Mouse (Mus musculus): ENCODE measurements around the gene Prss40.

The Prss40 gene

DNA sequence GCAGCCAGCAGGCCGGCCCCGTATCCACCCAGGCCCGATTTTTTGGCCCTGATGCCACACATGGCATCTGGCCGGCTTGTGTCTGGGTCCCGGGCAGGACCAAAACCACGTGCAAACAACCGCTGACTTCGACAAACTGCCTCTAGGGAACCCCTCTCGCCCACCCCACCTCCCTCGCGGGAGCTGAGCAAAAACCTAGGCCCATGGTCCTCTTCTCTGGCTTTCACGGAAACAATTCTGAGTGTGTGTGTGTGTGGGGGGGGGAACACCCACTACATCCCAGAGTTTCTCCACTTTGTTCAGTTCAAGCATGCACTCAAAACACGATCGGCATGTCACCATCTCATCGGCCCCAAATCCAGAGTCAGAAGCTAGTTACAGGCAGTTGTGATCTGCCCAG, at the start of gene Prss40:
Prss40 (minus strand) TSS at position 101 of the 400 bp plus-strand sequence.
- CTCF ChIA-PET, result no interaction called here

- CTCF ChIA-PET, result interaction anchor here (1.0 kb wide), 1 partner anchor 385 kb away, joined by 3 read pairs; no protein-coding TSS in a partner anchor
Observed at GRCm38 (mm10) chr1:34602363-34602762, 41.6 kb upstream of the Prss40 start.

DNA sequence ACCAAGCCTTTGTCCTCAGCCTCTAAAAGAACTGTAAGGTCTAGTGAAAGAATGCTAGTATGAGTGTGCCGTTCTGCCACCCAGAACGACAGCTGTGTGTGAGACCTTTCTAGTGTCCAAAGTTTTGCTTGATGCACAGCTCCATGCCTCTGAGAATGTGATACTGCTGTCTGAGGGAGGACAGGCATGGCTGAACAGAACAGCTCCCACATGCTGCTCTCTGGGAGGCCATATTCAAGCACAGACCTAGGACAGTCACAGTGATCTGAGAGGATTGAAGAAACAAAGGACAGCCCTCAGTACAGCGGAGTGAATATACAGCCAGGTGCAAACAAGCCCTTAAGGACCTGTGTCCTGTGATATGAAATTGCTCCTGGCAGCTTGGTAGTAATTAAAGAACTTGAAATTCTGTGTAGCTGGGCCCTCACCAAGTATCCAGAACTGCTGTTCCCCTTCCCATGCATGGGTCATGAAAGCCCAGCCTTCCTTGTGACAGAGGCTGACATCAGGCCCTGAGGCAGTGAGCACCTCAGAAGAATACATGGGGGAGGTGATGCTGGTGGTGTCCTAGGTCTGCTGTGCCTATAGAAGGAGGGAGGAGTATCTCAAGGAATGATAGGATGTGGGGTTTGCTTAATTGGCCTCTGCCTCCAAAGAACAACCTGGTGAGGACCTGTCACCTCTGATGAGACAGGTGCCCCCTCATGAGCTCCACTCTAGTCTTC, 40.7 kb upstream of the Prss40 start:
- CTCF ChIA-PET, result interaction anchor here (0.6 kb wide), 1 partner anchor 1313 kb away, joined by 5 read pairs; no protein-coding TSS in a partner anchor

- CTCF ChIA-PET, result no interaction called here
Observed at GRCm38 (mm10) chr1:34600000-34600399, 39.3 kb upstream of the Prss40 start.

- CTCF ChIA-PET, result no interaction called here
Observed at GRCm38 (mm10) chr1:34587298-34588096, 26.8 kb upstream of the Prss40 start.

- CTCF ChIA-PET, result no interaction called here
Observed at GRCm38 (mm10) chr1:34584736-34585135, 24.0 kb upstream of the Prss40 start.

- CTCF ChIA-PET, result no interaction called here
Observed at GRCm38 (mm10) chr1:34583821-34584263, 23.1 kb upstream of the Prss40 start.

GRCm38 (mm10) chr1:34582218-34582617, 21.5 kb upstream of the Prss40 start:
- CTCF ChIA-PET, result no interaction called here

DNA sequence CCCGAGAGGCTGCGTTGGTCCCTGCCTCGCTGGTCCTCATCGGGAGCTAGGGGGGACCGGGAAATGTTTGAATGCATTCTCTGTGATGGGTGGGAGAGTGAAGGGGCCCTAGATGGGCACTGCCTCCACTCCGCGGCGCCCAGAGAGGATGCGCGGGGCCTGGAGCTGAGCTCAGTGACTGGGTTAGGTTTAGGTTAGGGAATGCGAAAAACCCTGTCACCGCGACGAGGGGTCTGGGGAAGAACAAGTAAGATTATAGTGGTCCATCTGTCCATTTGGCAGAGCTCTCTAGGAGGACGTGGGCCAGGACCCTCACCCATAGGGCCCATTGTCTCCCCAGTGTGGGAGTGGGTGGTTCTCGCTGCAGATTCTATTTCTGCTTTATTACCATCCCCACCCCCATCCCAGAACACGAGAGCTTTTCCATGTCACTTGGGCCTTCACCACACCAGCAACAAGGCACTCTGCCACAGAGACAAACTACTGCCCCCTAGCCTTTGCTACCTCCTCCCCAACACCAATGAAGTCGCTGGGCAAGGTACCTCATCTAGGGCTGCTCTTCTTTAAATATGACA, 19.1 kb upstream of the Prss40 start:
- CTCF ChIA-PET, result no interaction called here

GRCm38 (mm10) chr1:34578851-34579781, 18.4 kb upstream of the Prss40 start, which contains the start of gene Amer3:
Amer3 (plus strand) TSS chr1:34579657.
- CTCF ChIA-PET, result no interaction called here

DNA sequence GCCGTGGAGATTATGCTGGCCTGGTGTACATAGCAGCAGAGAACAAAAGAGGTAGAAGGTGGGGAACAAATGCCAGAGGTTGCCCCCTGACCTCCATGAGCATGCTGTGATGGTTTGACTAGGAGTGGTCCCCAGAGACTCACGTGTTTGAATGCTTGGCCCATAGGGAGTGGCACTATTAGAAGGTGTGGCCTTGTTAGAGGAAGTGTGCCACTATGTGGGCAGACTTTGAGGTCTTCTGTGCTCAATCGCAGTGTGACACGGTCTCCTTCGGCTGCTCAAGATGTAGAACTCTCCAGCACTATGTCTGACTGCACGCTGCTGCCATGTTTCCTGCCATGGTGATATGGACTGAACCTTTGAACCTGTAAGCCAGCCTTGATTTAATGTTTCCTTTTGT, 12.5 kb upstream of the Prss40 start:
- CTCF ChIA-PET, result no interaction called here

GRCm38 (mm10) chr1:34571431-34571830, 10.7 kb upstream of the Prss40 start:
- CTCF ChIA-PET, result no interaction called here

- CTCF ChIA-PET, result no interaction called here
Observed at GRCm38 (mm10) chr1:34569876-34570275, 9.1 kb upstream of the Prss40 start.

DNA sequence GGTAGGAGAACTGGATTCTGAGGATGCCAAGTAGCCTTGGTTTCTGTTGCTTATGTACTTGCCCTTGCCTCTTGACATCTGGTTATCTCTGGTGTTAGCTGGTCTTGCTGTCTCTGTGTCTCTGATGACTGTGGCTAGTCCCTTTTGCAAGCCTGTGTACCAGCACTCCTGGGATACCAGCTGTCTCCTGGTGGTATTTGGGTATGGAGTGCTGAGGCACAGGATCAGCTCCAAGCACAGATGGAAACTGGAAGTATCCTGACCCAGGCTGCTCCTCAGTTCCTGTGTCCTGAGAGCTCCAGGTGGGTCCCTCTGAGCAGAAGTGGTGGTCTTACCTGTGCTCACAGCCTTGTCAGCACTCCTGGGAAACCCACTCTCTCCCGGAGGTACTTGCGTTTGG, 7.4 kb upstream of the Prss40 start:
- CTCF ChIA-PET, result no interaction called here

GRCm38 (mm10) chr1:34564383-34565045, 3.8 kb upstream of the Prss40 start:
- CTCF ChIA-PET, result interaction anchor here (0.6 kb wide), 1 partner anchor 1201 kb away, joined by 3 read pairs; no protein-coding TSS in a partner anchor

GRCm38 (mm10) chr1:34554275-34554674, 6.5 kb downstream of the Prss40 start:
- CTCF ChIA-PET, result no interaction called here

DNA sequence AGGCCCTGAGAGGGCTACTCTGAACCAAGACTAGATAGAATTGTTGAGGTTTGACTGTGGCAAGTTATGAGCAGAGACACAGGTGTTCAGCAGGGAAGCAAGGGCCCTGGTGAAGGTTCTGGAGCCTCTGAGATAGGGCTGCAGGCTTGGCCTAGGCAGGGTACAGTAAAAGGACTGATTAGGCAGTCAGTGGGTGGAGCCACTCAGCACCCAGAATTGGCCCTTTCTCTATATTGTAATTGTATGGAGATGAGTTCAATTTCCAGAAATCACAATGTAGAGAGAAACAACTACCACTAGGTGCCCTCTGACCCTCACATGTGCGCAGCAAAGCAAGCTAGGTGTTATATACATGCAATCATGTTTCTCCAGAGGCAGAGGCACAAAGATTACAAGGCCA, 7.1 kb downstream of the Prss40 start:
- CTCF ChIA-PET, result no interaction called here

GRCm38 (mm10) chr1:34547074-34547473, 13.7 kb downstream of the Prss40 start:
- CTCF ChIA-PET, result no interaction called here

GRCm38 (mm10) chr1:34536767-34537485, 23.8 kb downstream of the Prss40 start:
- CTCF ChIA-PET, result no interaction called here

- CTCF ChIA-PET, result no interaction called here
Observed at GRCm38 (mm10) chr1:34536291-34536766, 24.4 kb downstream of the Prss40 start.
